Mouse (Mus musculus) myocyte (in vitro differentiated cells): ENCODE results near the gene Prdm1.

ENCODE experiments used
- MAX ChIP-seq: IDR thresholded peaks from one replicate; pipeline ENCODE4 v1.6.1; 2011; ENCODE audit warnings: low read depth, mild to moderate bottlenecking, control low read depth
- MYOD1 ChIP-seq, 3 experiments: IDR thresholded peaks; one replicate each; pipeline ENCODE4 v1.6.1; 2011; ENCODE audit warnings: control low read depth in 2 of 3, low read depth in 2 of 3, mild to moderate bottlenecking in 2 of 3, moderate library complexity in 1 of 3; ENCODE audit not compliant: insufficient read length in 2 of 3, control insufficient read depth in 1 of 3
- POLR2A ChIP-seq: IDR thresholded peaks from one replicate; pipeline ENCODE4 v1.6.1; 2011; ENCODE audit warnings: low read depth, mild to moderate bottlenecking, control low read depth, moderate library complexity; ENCODE audit not compliant: insufficient read length
- POLR2AphosphoS2 ChIP-seq: IDR thresholded peaks from one replicate; pipeline ENCODE4 v1.6.1; 2011; ENCODE audit warnings: low read depth, control low read depth; ENCODE audit not compliant: insufficient read length
- USF1 ChIP-seq: IDR thresholded peaks from one replicate; pipeline ENCODE4 v1.6.1; 2011; ENCODE audit warnings: low read depth, mild to moderate bottlenecking, control low read depth, moderate library complexity

- TF ChIP-seq POLR2A = no peak
- TF ChIP-seq MAX = no peak
- no peak for TF ChIP-seq USF1
- no peak for TF ChIP-seq POLR2AphosphoS2
- TF ChIP-seq MYOD1 (IDR thresholded peaks at IDR 0.05; ENCODE audit: control insufficient read depth in 1 of 3, insufficient read length in 2 of 3, low read depth in 2 of 3) = no peak
Measured at GRCm38 (mm10) chr10:44437614-44438013, 90.7 kb downstream of the Prdm1 start.
